Comparison of ENCODE assay signal across 20 mouse cellular contexts in the genomic region with DNA sequence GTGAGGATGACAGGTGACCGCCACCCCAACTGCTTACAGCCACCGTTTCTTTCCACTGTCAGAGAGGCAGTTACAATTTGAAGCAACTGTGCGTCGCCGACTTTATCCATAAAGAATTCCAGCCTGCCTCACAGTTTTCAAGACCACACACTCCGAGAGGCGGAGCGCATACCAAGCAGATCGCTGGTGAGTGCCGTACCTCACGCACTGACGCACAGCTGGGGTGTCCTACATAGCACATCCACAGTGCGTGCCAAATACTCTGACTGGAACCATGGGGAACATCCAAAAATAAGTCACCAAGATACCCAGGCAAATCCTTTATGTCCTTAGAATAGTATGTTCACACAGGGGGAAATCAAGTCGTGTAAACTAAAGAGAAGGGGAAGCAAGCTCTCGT. TPM values are rescaled to one million over a fixed set of nuclear protein-coding genes. Genes with fewer than 3 reads are reported as not detected.
DNase-seq lines count a peak whose midpoint lies in the region; ATAC-seq and TF ChIP-seq lines count a peak whose summit lies in the region.
"Had no signal": no experiment of that assay in that cellular context is flagged by ENCODE, and none has a peak within 500 bp of the region (broad histone marks: within the 10 kb centered on the region; RNA-seq: fewer than 3 reads in every experiment).

No protein-coding gene starts in this region.

- 52% methylated on average over 15 of the region's 15 CpGs for WGBS in hindbrain, postnatal 0 days
- 58% methylated on average over 15 of the region's 15 CpGs for WGBS in hindbrain, embryonic 16.5 days
- WGBS in neural tube, embryonic 11.5 days, result 78% methylated on average over 15 of the region's 15 CpGs

- H3K9me3 ChIP-seq in hindbrain, postnatal 0 days (ENCODE audit: low read length), result no peaks in the 10 kb centered on the region
- no peaks in the 10 kb centered on the region for H3K9me3 ChIP-seq in hindbrain, embryonic 16.5 days (ENCODE audit: control insufficient read depth, low read length)
- no peaks in the 10 kb centered on the region for H3K9me3 ChIP-seq in neural tube, embryonic 11.5 days (ENCODE audit: control insufficient read depth, low read length)

- H3K9ac ChIP-seq in hindbrain, postnatal 0 days (replicated peaks; ENCODE audit: low read length), result no peak overlapping the region
- no peak overlapping the region for H3K9ac ChIP-seq in hindbrain, embryonic 16.5 days (ENCODE audit: low read depth, low read length)
- no peak overlapping the region for H3K9ac ChIP-seq in neural tube, embryonic 11.5 days (ENCODE audit: low read length)

- H3K36me3 ChIP-seq in hindbrain, postnatal 0 days (ENCODE audit: insufficient read depth, low read length), result no peaks in the 10 kb centered on the region
- no peaks in the 10 kb centered on the region for H3K36me3 ChIP-seq in hindbrain, embryonic 16.5 days (ENCODE audit: control insufficient read depth, insufficient read depth, low read length)
- no peaks in the 10 kb centered on the region for H3K36me3 ChIP-seq in neural tube, embryonic 11.5 days (ENCODE audit: control insufficient read depth, insufficient read depth, low read length)

- ATAC-seq in frontal cortex, adult (ENCODE audit: low TSS enrichment), result peak; percentile 97
- 0 out of 2 replicates have a peak, but pooled peaks have one; percentile 49 for ATAC-seq in hindbrain, postnatal 0 days
- no peak for ATAC-seq in hindbrain, embryonic 16.5 days
- ATAC-seq in neural tube, embryonic 11.5 days (ENCODE audit: insufficient read depth, low FRiP score, low TSS enrichment), result no peak
- ATAC-seq: activated CD4-positive, CD25-positive, alpha-beta regulatory T cell, adult 4 months had no signal

- H3K4me3 ChIP-seq in hindbrain, postnatal 0 days (ENCODE audit: low read length), result no peak overlapping the region
- no peak overlapping the region for H3K4me3 ChIP-seq in hindbrain, embryonic 16.5 days (ENCODE audit: low read length)
- H3K4me3 ChIP-seq in neural tube, embryonic 11.5 days (ENCODE audit: low read depth, low read length), result no peak overlapping the region

- H3K4me1 ChIP-seq in hindbrain, postnatal 0 days (ENCODE audit: insufficient read depth, low read length), result no peaks in the 10 kb centered on the region
- H3K4me1 ChIP-seq in hindbrain, embryonic 16.5 days (ENCODE audit: control insufficient read depth, insufficient read depth, low read depth, low read length), result no peaks in the 10 kb centered on the region
- H3K4me1 ChIP-seq in neural tube, embryonic 11.5 days (ENCODE audit: control insufficient read depth, insufficient read depth, low read length), result no peaks in the 10 kb centered on the region

- no peak for DNase-seq in frontal cortex, postnatal 14 days (ENCODE audit: low spot score in 2 of 2)
- DNase-seq in hindbrain, postnatal 0 days (ENCODE audit: low spot score), result no peak
- DNase-seq in neural tube, embryonic 11.5 days (ENCODE audit: low spot score), result peak; percentile 16
- no peak for DNase-seq in neural tube, embryonic 10.5 days (ENCODE audit: extremely low spot score, low spot score)
- no peak for DNase-seq in layer of hippocampus, postnatal 36 days
- DNase-seq: adrenal gland, postnatal 14 days; cerebellum, adult 2 months; gastrocnemius, postnatal 36 days; heart, postnatal 14 days; kidney, adult 9 months; kidney, postnatal 36 days; layer of hippocampus, adult 9-11 months; lung, postnatal 14 days; right cerebral cortex, postnatal 4 days; thymus, postnatal 36 days had no signal

- no peak overlapping the region for H3K4me2 ChIP-seq in hindbrain, postnatal 0 days (ENCODE audit: low read depth, low read length)
- H3K4me2 ChIP-seq in hindbrain, embryonic 16.5 days (ENCODE audit: low read length), result no peak overlapping the region
- no peak overlapping the region for H3K4me2 ChIP-seq in neural tube, embryonic 11.5 days (ENCODE audit: low read depth)
- H3K4me2 ChIP-seq: liver, embryonic 11.5 days had no signal

- no peaks in the 10 kb centered on the region for H3K27me3 ChIP-seq in hindbrain, postnatal 0 days (ENCODE audit: insufficient read depth, low read length)
- no peaks in the 10 kb centered on the region for H3K27me3 ChIP-seq in hindbrain, embryonic 16.5 days (replicated peaks; ENCODE audit: control insufficient read depth, insufficient read depth, low read length)
- no peaks in the 10 kb centered on the region for H3K27me3 ChIP-seq in neural tube, embryonic 11.5 days (ENCODE audit: control insufficient read depth, insufficient read depth, low read length)

- no peak overlapping the region for H3K27ac ChIP-seq in hindbrain, postnatal 0 days
- no peak overlapping the region for H3K27ac ChIP-seq in hindbrain, embryonic 16.5 days (ENCODE audit: low read depth, low read length)
- no peak overlapping the region for H3K27ac ChIP-seq in neural tube, embryonic 11.5 days (ENCODE audit: low read depth, low read length)

- TF ChIP-seq CTCF in hindbrain, postnatal 0 days (IDR thresholded peaks at IDR 0.05; ENCODE audit: low read depth), result no peak

RNA-seq across cellular contexts. Expression of a gene that starts 34.7 kb away (rescaled TPM):
- total RNA-seq in hindbrain, postnatal 0 days (2014; rRNA removed), result 68.1 and 80.2 TPM in 2 replicates
- polyA plus RNA-seq in hindbrain, postnatal 0 days (2015; fragmentation: Nextera tagmentation; extraction: Ambion mirVana), result 22.6 and 26.3 TPM in 2 replicates
- 8.2 and 8.6 TPM in 2 replicates for polyA plus RNA-seq in hindbrain, embryonic 16.5 days (2015; fragmentation: Nextera tagmentation; extraction: Ambion mirVana)
- 32.5 and 36.8 TPM in 2 replicates for polyA plus RNA-seq in neural tube, embryonic 11.5 days (2014; fragmentation: Nextera tagmentation; extraction: Ambion mirVana)
- total RNA-seq in layer of hippocampus, postnatal 36 days (2021), result 10 to 100 TPM; 45.6 to 46.9 TPM
- total RNA-seq: gastrocnemius, postnatal 36 days; monocyte, adult 5-6 weeks had no signal
- polyA plus RNA-seq: activated CD4-positive, CD25-positive, alpha-beta regulatory T cell, adult 4 months had no signal

Comparison
In these comparisons a context has a peak if more than half of its experiments do, and no peak if none do; other contexts are left out.
1. ATAC-seq: peak in frontal cortex, adult (single experiment) and hindbrain, postnatal 0 days (single experiment); none in hindbrain, embryonic 16.5 days (single experiment) and neural tube, embryonic 11.5 days (single experiment).